Mouse (Mus musculus): ENCODE measurements around the gene Phactr1.

The Phactr1 gene

DNA sequence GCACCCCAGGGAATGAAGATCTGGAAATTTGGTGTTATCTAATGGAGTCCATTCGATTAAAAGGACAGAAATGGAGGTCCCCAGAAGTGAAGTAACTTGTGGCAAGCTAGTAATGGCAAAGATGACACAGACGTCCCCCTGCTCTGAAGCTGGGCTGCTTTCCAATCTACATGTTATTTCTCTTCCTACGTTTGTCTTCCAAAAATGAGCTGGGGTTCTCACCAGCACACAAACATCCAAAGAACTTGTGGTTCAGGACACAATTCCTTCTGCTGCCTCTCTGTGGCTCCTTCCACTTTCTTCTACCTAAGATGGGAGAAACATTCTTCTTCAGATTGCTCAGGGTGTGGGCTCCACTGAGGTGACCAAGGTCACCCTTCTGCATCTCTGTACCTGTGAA lies 368.1 kb downstream of the Phactr1 start:
- no peak for DNase-seq

DNA sequence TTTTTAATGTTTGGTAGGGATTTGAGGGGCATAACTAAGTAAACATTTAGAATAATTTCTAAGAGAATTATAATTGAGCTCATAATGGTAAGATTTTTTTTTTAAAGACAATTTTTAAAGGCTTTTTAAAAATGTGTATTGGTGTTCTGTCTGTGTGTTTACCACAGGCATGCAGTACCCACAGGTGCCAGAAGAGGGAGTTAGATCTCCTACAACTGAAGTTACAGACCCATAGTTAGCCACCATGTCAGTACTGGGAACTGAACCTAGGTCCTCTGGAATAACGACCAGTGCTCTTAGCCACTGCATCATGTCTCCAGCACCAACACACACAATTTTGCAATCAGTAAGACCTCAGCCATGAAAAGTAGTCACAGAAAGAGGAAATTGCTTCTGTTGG lies 372.8 kb downstream of the Phactr1 start:
- DNase-seq, result no peak

DNA sequence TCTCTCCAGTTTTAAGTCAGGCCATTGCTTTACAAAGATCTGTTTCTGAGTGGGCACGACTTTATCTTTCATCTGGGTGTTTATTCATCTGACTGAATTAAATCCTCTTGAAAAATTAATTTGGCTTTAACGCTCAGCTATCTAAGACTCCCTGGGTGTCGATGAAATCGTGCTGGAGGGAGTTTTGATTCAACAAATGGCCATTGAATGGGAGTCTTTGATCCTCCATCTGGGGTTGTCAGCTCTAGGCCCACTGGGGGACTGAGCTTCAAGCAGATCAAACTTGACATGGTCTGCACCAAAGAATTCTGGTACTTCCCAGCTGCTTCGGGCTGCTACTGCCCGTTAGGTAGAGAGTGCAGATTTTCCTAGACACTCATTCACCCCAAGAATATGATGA lies 374.7 kb downstream of the Phactr1 start:
- no peak for DNase-seq

DNA sequence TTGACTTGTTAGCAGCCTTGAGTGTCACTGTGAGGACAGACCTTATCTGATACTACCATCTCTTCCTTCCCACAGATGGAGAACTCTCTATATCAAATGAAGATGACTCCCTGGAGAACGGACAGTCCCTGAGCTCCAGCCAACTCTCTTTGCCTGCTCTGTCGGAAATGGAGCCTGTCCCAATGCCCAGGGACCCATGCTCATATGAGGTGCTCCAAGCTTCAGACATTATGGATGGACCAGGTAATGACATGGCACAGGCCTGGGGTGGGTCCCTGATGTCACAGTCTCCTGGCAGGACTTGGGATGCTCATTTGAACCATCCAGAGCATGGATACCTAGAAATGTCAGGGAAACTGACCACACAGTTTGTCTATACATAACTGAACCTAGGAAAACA lies 376.7 kb downstream of the Phactr1 start:
- DNase-seq, result no peak

DNA sequence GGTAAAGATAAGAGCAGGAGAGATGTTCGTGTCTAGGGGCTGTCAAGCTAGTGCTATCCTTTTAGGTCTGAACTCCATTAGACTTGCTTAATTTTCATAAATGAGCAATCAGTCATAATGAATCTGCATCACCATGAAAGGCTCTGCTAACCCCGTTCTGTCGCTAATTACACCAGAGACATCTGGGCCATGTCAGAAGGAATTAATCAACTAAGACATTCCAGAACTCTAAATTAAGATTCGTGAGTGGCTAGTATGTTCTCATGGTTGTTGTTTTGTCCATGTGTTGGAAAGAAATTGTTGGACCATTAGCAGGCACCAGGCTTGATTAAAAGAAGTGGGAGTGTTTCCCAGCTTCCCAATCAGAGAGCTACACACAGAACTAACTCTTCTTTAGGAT lies 382.9 kb downstream of the Phactr1 start:
- no peak for DNase-seq

DNA sequence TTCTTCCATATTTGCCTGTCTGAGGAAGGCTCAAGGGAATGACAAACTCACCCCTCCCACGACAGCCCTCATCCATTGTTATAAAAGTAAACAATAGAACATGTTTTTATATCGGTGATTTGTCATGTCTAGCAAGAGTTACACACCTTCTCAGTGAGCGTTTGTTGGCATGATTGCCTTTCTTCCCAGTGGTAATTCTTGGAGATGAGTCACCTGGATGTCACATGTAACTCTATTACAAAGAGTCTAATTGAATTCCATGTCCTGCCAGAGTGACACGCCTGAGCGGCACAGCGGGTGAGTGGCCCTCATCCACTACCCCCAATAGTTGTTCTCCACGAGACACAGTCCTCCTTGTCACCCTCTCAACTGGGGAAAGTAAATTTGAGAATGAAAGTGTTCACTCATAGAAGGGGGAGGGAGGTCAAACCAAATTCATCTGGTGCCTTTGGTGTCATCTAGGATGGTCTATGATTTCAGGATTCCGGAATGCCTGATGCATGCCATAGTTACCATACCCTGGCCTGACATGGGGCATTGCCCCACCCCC lies 388.4 kb downstream of the Phactr1 start:
- no peak for DNase-seq

DNA sequence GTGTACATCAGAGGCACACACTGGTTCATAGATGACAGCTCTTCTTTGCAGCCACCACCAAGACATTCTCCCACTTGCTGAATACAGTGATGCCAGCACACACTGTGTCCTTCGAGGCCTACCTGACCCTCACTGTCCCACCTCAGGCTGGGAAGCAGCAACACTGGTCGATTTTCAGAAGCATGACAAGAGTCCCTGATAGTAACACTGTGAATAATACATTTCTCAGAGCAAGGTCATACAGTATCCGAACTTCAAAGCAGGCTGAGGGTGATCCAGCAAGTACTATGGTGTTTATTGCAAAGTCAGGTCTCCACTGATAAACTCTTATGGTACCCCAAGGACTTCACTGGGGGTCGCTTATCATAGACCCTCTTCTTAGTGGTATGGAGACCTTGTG lies 390.1 kb downstream of the Phactr1 start:
- DNase-seq, result no peak

DNA sequence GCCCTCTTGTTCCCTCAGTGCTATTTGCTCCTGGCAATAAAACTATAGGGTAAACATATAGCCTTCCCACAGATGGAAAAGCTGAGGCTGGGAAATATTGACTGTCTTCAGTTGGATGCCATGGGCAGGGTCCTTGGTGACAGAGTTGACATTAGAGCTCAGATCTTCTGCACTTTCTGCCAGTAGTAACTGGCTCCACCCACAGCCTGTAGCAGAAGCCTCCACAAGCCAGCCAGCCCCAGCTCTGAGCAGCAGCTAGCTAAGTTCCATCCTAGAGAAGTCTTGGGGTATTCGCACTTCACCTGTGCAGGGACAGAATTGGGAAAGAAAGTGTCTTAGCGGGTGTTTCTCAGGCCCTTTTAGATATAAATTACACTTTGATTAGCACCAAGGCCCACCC lies 390.5 kb downstream of the Phactr1 start:
- no peak for DNase-seq

DNA sequence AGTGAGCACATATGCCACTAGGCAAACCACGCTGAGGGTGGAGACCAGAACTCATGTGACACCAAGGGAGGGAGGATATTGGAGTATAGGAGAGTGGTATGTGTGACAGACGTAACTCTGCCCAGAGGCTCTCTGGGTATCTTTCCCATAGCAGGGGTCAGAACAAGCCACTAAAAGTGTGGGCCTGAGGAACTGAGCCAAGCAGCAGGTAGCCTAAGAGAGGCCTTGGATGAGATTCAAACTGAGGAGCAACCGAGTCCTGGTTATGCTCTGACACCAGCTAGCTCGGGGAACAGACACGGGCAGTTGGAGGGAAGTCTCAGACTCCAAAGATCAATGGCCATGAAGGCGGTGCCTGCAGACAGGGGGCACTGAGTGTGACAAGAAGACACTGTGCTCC lies 395.0 kb downstream of the Phactr1 start:
- no peak for DNase-seq

DNA sequence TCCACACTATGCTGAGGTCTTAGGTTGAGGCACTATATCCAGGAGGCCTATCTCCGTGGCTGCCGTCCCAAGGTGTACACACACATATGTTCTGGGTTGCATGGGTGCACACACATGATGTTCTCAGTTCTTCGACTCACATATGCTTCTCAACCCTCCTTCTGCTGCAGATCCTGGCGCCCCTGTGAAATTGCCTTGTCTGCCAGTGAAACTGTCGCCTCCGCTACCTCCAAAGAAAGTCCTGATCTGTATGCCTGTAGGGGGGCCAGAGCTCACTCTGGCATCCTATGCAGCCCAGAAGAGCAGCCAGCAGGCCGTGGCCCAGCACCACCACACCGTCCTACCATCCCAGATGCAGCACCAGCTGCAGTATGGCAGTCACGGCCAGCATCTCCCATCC lies 397.1 kb downstream of the Phactr1 start:
- no peak for DNase-seq

DNA sequence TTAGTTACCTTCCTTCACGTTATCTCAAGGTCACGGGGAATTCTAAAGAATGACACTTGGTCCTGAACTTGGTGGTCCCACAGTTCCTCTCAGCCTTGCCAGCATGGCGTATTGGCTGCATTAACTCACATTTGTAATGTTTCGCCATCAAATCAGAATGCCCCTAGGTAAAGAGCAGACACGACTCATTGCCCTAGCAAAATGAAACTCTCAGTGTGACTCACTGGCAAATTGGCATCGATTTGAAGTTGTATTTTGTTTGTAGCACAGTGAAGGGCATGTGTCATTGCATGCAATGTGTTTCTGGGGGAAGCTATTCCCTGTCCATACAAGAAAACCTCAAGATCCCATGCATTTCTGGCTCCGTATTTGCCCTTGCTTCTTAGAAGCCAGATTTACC lies 404.8 kb downstream of the Phactr1 start:
- DNase-seq, result no peak

DNA sequence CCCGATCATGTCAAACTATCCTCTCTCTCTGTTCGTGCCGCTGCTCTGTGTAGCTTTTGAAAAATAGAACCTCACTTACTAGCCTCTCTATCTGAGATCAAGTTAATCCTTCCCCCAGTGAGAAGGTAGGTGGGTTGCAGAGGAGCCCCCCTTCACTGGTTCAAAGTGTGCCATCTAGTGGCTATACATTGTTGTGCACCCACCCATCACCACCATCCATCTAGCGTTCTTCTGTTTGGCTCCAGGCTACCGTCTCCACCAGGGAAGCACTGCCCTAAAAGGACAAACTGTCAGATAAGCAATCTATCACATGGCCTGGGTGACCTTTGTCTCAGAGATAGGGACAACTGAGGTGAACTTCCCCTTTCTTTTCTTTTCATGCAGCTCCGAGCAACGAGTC lies 413.9 kb downstream of the Phactr1 start:
- DNase-seq, result peak; percentile 39

DNA sequence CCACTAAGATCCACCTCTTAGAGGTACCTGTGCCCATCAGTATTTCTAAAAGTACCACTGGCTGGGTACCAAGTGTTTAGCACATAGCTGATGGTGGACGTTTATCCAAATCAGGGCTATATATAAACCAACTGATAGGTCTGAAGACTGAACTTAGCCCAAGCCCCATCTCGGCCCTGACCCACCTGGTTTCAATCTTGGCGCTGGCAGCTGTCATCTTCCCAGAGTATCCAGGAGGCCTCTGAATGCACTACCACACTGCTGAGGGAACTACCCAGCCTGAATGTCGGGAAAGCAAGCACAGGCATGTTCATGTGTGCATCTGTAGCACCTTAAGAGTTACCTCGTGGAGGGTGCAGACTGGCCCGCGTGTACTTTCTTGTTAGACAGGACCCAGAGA lies 422.5 kb downstream of the Phactr1 start:
- DNase-seq, result no peak

DNA sequence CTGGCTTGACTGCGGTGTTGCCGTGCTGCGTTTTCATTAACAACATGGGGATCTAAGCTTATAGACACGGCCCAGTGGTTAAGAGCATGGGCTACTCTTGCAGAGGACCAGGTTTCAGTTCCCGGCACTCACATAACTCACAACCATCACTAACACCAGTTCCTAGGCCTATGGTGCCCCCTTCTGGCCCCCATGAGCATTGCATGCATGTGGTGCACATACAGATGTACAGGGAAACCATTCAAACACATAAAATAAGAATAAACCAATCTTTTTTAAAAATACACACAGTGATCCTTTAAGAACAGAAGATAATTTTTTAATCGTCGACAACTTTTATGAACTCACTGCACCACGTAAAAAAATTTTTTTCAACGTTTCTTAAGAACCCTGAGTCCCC lies 424.1 kb downstream of the Phactr1 start:
- no peak for DNase-seq

DNA sequence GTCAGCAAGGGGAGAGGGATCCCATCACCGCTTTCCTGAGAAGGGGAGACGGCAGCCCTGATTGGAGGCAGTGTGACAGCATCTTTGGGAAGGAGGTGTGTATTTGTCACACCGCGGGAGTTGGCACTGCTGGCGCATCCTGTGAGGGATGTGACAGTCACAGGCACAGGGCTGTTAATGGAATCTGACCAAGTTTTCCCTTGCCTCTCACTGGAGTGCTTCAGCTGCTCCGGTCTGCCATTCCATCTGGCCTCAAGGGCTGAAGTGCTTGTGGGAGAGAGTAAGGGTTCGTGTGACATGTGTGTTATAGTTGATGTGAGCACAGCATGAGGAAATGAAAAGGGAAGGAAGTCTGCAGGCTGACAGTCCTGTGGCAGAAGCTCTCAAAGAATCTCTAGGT lies 431.9 kb downstream of the Phactr1 start:
- no peak for DNase-seq

DNA sequence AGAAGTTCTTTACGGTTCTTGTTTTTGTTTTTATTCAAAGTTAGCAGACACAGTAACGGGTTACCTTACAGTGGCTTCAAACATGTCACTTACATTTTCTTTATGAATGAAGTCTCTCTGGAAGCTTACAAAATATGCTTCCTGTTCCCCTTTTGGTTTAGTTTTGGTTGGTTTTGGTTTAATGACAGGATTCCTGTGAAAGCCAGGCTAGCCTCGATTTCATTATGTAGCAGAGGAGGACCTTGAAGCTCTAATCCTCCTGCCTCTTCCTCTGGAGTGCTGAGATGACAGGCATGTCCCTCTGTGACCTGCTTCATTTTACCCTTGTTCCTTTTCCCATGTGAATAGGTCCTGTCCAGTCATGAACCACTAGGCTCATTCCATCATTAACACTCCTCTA lies 432.3 kb downstream of the Phactr1 start:
- no peak for DNase-seq

DNA sequence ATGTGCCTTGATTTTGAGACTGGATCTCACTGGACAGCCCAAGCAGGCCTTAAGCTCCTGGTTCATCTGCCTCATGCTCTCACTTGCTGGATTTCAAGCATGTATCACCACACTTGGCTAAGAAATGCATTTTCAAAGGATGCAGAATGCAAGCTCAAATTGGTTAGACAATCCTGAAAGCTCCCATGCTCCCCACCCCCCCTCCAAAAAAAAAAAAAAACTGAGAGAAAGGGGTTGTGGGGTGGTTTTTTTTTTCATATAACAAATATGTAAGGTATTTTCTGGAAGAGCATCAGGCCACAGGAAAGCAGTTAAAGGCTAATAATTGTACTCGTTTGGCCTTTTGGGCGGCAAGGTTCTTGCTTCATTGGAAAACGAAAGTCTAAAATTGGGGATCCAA lies 432.7 kb downstream of the Phactr1 start:
- no peak for DNase-seq

DNA sequence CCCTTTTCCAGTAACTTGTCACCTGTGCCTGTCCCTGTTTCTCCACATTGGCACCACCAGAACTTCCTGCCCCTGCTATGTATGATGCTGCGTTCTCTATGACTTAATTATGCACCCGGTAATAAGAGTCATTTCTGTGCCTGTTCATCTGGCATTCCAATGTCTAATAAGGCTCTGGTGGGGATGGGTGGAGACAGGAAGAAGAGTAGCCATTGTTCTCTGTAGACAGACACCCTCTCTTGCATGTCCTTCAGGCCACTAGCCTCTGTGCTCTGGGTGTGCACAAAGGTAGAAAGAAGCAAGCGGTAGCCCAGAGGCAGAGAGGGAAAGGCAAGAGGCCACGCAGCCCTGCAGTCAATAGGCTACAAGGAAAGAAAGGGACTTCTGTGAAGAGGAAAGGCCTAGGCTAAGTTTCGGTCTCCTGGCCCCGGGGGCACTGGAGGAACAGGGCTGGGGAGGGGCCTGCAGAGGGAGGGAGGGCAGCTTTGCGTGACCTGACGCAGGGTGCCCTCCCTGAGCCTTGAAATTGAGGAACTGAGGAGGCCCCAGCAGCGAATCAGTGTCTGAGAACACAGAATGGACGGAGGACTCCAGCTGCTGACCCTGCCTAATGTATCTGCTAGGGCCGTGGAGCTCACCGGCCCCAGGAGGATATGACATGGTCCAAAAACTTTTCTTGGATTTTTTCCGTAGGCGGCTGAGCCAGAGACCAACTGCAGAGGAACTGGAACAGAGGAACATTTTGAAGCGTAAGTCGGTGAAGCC lies 442.1 kb downstream of the Phactr1 start:
- no peak for DNase-seq

DNA sequence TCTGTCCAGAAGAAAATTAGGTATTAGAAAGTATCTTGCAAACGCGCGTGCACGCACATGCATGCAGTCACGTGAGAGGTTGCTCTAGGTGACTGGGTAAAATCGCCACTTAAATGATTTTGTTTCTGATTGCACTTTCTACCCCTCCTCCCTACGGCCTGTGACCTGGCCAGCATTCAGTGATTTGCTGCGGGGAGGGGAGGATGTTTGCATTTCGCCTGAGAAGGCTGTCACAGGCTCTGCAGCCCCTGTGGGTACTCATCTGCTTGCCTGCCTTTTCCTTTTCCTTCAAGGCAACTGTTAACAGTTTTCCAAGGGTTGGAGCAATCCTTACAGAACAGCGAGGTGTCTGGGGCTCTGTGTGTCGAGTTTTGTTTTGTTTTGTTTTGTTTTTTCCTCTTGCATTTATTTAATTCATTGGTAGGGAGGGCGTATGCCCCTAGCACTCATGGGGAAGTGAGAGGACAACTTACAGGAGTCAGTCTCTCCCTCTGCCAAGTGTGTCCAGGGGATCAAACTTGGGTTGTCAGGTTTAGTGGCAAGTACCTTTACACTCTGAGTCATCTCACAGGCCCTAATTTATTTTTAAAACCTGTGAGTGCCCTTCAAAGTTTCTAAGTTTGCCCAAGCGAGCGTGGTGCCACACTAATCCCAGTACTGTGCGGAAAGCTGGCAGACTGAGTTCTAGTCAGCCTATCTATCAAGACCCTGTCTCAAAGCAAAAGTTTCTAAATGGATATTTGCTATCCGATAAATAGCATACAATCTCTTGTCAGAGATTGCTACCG lies 443.7 kb downstream of the Phactr1 start:
- DNase-seq, result no peak

DNA sequence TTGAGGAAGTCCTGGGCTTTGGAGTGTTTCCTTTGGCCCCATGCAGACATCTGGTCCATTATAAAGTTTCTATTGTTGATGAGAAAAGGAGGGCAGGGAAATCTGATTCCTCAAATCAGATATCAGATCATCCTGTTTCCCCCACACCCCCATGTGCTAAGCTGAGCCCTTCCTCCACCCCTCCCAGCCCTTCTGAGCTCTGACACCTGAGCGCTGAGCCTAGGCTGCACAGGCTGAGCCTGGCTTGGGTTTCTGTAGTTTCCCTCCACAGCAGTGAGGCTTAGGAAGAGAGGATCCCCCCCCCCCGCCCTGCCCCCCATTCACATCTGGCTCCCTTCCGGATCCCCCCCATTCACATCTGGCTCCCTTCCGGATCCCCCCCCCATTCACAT lies 444.3 kb downstream of the Phactr1 start:
- no peak for DNase-seq

DNA sequence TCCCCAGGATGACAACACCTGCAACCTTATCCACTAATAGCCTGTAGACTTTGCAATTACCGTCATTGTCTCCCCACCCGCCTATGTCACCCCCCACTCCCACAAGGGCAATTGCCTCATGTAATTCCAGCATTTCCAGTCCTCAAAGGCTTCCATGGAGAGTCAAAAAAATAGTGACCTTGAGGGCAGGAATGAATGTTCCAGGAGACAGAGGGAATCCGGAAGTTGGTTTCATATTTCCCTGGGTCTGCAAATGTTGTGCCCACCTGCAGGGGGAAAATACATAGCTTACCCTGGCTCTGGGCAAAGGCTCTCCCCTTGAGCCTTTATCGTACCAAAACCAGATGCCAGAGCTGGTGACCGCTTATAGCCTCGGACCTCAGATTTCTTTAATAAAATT lies 449.7 kb downstream of the Phactr1 start:
- DNase-seq, result no peak

DNA sequence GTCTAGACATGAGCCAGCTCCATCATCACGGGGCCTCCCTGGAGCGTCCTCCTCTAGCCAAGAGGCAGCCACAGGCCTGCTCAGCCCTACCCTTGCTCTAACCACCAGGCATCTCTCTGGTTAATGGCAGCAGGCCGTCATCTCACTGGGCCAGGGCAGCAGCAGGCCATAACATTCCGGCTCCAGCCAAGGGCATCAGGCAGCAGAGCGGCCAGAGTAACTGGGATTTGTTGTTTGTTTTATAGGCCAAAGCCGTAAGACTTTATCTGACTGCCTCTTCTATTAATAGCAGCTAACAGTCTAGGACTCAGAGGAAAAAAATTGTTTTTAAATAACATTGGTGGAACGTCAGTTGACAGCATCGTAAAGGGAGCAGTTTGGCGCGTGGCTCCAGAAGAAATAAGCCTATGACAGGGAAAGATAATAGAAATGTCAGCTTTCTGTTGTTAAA lies 451.3 kb downstream of the Phactr1 start:
- peak; percentile 17 for DNase-seq

DNA sequence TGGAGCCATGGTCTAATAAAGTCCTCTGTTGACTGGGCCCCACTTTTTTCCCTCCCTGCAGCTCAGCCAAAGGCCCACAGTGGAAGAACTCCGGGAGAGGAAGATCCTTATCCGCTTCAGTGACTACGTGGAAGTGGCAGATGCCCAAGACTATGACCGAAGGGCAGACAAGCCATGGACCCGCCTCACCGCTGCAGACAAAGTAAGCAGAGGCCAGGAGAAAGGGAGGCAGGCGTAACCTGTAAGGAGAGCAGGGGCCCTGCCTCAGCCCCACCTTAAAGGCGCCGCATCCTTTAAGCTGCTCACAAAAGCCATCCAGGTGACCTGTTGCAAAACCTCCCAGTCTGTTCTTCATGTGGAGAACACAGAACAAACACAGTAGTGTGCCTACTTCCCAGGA lies 452.4 kb downstream of the Phactr1 start:
- peak; percentile 31 for DNase-seq

DNA sequence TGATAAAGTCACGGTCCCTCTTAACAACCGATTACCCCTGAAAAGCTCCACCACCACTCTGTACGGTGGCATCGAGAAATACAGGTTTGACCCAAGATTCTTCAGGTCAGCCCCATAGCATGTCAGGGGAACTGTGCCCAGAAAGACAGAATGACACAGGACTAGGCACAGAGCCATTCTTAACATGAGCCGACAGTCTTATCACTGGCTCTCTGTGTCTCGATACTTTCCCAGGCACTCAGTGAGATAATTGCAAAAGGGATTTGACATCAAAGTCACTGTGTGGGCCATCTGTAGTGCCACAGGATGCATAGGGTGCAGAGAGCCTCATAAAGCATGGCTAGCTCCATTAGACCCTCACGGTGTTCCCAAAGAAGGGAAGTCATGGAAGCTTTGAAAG lies 453.0 kb downstream of the Phactr1 start:
- DNase-seq, result no peak
